Mouse (Mus musculus): ENCODE results near the gene Rpl12.
"Not testable (repeated sequence)": the region's sequence is repeated elsewhere in the genome, so short reads cannot be mapped to it uniquely, and the experiment has no call there.

Rpl12 gene

GRCm38 (mm10) chr2:32982700-32983099 is 21.3 kb downstream of the Rpl12 start:
- DNase-seq (ENCODE audit: low read depth, low spot score): no peak
- H3K36me3 ChIP-seq (ENCODE audit: control insufficient read depth, insufficient read depth, low read length, poor library complexity, severe bottlenecking): no peaks in the 10 kb centered on the region
- H3K27me3 ChIP-seq (ENCODE audit: control insufficient read depth, insufficient read depth, low read length, poor library complexity, severe bottlenecking): no peaks in the 10 kb centered on the region

- DNase-seq (ENCODE audit: low read depth, low spot score): no peak
- Histone ChIP-seq H3K36me3 (ENCODE audit: control insufficient read depth, insufficient read depth, low read length, poor library complexity, severe bottlenecking) (no peaks in the 10 kb centered on the region), H3K27me3 (ENCODE audit: control insufficient read depth, insufficient read depth, low read length, poor library complexity, severe bottlenecking) (no peaks in the 10 kb centered on the region)
Measured at GRCm38 (mm10) chr2:32983617-32984016, 22.3 kb downstream of the Rpl12 start.

- DNase-seq (ENCODE audit: low read depth, low spot score): no peak
- Histone ChIP-seq H3K27me3 (ENCODE audit: control insufficient read depth, insufficient read depth, low read length, poor library complexity, severe bottlenecking) (no peaks in the 10 kb centered on the region), H3K36me3 (ENCODE audit: control insufficient read depth, insufficient read depth, low read length, poor library complexity, severe bottlenecking) (no peaks in the 10 kb centered on the region)
Measured at GRCm38 (mm10) chr2:32985844-32986243, 24.5 kb downstream of the Rpl12 start.

- Histone ChIP-seq H3K27me3 (ENCODE audit: control insufficient read depth, insufficient read depth, low read length, poor library complexity, severe bottlenecking) (no peaks in the 10 kb centered on the region), H3K36me3 (ENCODE audit: control insufficient read depth, insufficient read depth, low read length, poor library complexity, severe bottlenecking) (no peaks in the 10 kb centered on the region)
- no peak for DNase-seq (ENCODE audit: low read depth, low spot score)
Measured at GRCm38 (mm10) chr2:32989376-32989775, 28.0 kb downstream of the Rpl12 start.

- Histone ChIP-seq H3K27me3 (ENCODE audit: control insufficient read depth, insufficient read depth, low read length, poor library complexity, severe bottlenecking) (no peaks in the 10 kb centered on the region), H3K36me3 (ENCODE audit: control insufficient read depth, insufficient read depth, low read length, poor library complexity, severe bottlenecking) (no peaks in the 10 kb centered on the region)
- DNase-seq (ENCODE audit: low read depth, low spot score): peak; percentile 66
Measured at GRCm38 (mm10) chr2:32990167-32990832, 28.9 kb downstream of the Rpl12 start.

- H3K27me3 ChIP-seq (ENCODE audit: control insufficient read depth, insufficient read depth, low read length, poor library complexity, severe bottlenecking): no peaks in the 10 kb centered on the region
- DNase-seq (ENCODE audit: low read depth, low spot score): no peak
- no peaks in the 10 kb centered on the region for H3K36me3 ChIP-seq (ENCODE audit: control insufficient read depth, insufficient read depth, low read length, poor library complexity, severe bottlenecking)
Measured at GRCm38 (mm10) chr2:32992130-32992529, 30.8 kb downstream of the Rpl12 start.

- no peak for DNase-seq (ENCODE audit: low read depth, low spot score)
- H3K36me3 ChIP-seq (ENCODE audit: control insufficient read depth, insufficient read depth, low read length, poor library complexity, severe bottlenecking): no peaks in the 10 kb centered on the region
- no peaks in the 10 kb centered on the region for H3K27me3 ChIP-seq (ENCODE audit: control insufficient read depth, insufficient read depth, low read length, poor library complexity, severe bottlenecking)
Measured at GRCm38 (mm10) chr2:32997081-32997480, 35.7 kb downstream of the Rpl12 start.

- no peaks in the 10 kb centered on the region for H3K36me3 ChIP-seq (ENCODE audit: control insufficient read depth, insufficient read depth, low read length, poor library complexity, severe bottlenecking)
Measured at GRCm38 (mm10) chr2:32997792-32998191, 36.4 kb downstream of the Rpl12 start.

GRCm38 (mm10) chr2:32999752-33000151 is 38.4 kb downstream of the Rpl12 start:
- no peak for DNase-seq (ENCODE audit: low read depth, low spot score)
- Histone ChIP-seq H3K36me3 (ENCODE audit: control insufficient read depth, insufficient read depth, low read length, poor library complexity, severe bottlenecking) (no peaks in the 10 kb centered on the region), H3K27me3 (ENCODE audit: control insufficient read depth, insufficient read depth, low read length, poor library complexity, severe bottlenecking) (no peaks in the 10 kb centered on the region)

More at GRCm38 (mm10) chr2:32997792-32998191, 36.4 kb downstream of the Rpl12 start:
- no peaks in the 10 kb centered on the region for H3K27me3 ChIP-seq (ENCODE audit: control insufficient read depth, insufficient read depth, low read length, poor library complexity, severe bottlenecking)
- no peak for DNase-seq (ENCODE audit: low read depth, low spot score)

- Histone ChIP-seq H3K36me3 (ENCODE audit: control insufficient read depth, insufficient read depth, low read length, poor library complexity, severe bottlenecking) (no peaks in the 10 kb centered on the region), H3K27me3 (ENCODE audit: control insufficient read depth, insufficient read depth, low read length, poor library complexity, severe bottlenecking) (no peaks in the 10 kb centered on the region)
- no peak for DNase-seq (ENCODE audit: low read depth, low spot score)
Measured at GRCm38 (mm10) chr2:33002144-33002543, 40.8 kb downstream of the Rpl12 start.

- no peaks in the 10 kb centered on the region for H3K27me3 ChIP-seq (ENCODE audit: control insufficient read depth, insufficient read depth, low read length, poor library complexity, severe bottlenecking)
- H3K36me3 ChIP-seq (ENCODE audit: control insufficient read depth, insufficient read depth, low read length, poor library complexity, severe bottlenecking): no peaks in the 10 kb centered on the region
- no peak for DNase-seq (ENCODE audit: low read depth, low spot score)
Measured at GRCm38 (mm10) chr2:33005041-33005440, 43.7 kb downstream of the Rpl12 start.

- not testable (repeated sequence) for H3K36me3 ChIP-seq (ENCODE audit: control insufficient read depth, insufficient read depth, low read length, poor library complexity, severe bottlenecking); H3K27me3 ChIP-seq (ENCODE audit: control insufficient read depth, insufficient read depth, low read length, poor library complexity, severe bottlenecking)
- peak; percentile 26 for DNase-seq (ENCODE audit: low read depth, low spot score)
Measured at GRCm38 (mm10) chr2:33009055-33009454, 47.7 kb downstream of the Rpl12 start.

GRCm38 (mm10) chr2:33014877-33015276 is 53.5 kb downstream of the Rpl12 start:
- no peaks in the 10 kb centered on the region for H3K36me3 ChIP-seq (ENCODE audit: control insufficient read depth, insufficient read depth, low read length, poor library complexity, severe bottlenecking)
- no peaks in the 10 kb centered on the region for H3K27me3 ChIP-seq (ENCODE audit: control insufficient read depth, insufficient read depth, low read length, poor library complexity, severe bottlenecking)
- no peak for DNase-seq (ENCODE audit: low read depth, low spot score)
